16 mouse cellular contexts compared by ENCODE assay signal in the genomic region with DNA sequence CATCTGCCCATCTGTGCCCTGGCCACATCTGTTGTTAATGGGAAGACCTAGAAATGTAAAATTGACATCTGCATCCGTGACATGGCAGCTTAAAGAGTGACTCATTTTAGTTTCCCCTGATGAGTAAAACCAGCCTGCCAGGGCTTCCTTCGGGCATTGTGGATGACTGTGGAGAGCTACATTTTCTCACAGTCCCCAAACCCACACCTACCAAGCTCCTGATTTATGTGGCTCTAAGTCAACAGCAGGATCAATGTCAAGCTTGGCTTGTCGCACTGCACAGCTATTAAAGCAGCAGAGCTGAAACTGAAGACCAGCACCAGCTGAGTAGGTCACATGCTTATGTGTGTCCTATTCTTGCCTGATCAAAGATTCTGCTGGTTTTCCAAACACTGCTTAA. TPM values are rescaled to one million over a fixed set of nuclear protein-coding genes. Genes with fewer than 3 reads are reported as not detected.
DNase-seq lines count a peak whose midpoint lies in the region; ATAC-seq and TF ChIP-seq lines count a peak whose summit lies in the region.
"Had no signal": no experiment of that assay in that cellular context is flagged by ENCODE, and none has a peak within 500 bp of the region (broad histone marks: within the 10 kb centered on the region; RNA-seq: fewer than 3 reads in every experiment).

No protein-coding gene starts in this region.

- TF ChIP-seq EP300 in heart, postnatal 0 days (IDR thresholded peaks at IDR 0.05; ENCODE audit: low read depth), result no peak

- peaks cover 99% of the 10 kb centered on the region for H3K36me3 ChIP-seq in heart, postnatal 0 days (replicated peaks; ENCODE audit: control insufficient read depth, insufficient read depth, low read length)
- H3K36me3 ChIP-seq in limb, embryonic 10.5 days, result peaks cover 100% of the 10 kb centered on the region
- H3K36me3 ChIP-seq: G1E had no signal

- peak overlapping the region; percentile 58; the same call in 1 of the 2 replicates for H3K27ac ChIP-seq in heart, postnatal 0 days (ENCODE audit: low read depth)
- H3K27ac ChIP-seq in limb, embryonic 10.5 days, result no peak overlapping the region
- H3K27ac ChIP-seq: limb, embryonic 13.5 days; neural tube, embryonic 13.5 days had no signal

- H3K4me1 ChIP-seq in heart, postnatal 0 days (ENCODE audit: control insufficient read depth, insufficient read depth), result 0 out of 2 replicates have a peak, but pooled peaks cover 11% of the 10 kb centered on the region
- H3K4me1 ChIP-seq in limb, embryonic 10.5 days, result no peaks in the 10 kb centered on the region
- H3K4me1 ChIP-seq: limb, embryonic 13.5 days; neural tube, embryonic 13.5 days had no signal

- H3K9me3 ChIP-seq in heart, postnatal 0 days (replicated peaks; ENCODE audit: control insufficient read depth, low read length), result no peaks in the 10 kb centered on the region
- no peaks in the 10 kb centered on the region for H3K9me3 ChIP-seq in limb, embryonic 10.5 days (replicated peaks)
- H3K9me3 ChIP-seq: G1E; limb, embryonic 13.5 days; neural tube, embryonic 13.5 days had no signal

- DNase-seq in cerebellum, adult 11 months, result peak; percentile 2
- no peak for DNase-seq in cerebellum, postnatal 4 days (ENCODE audit: low spot score in 2 of 2)
- DNase-seq in heart, postnatal 0 days (ENCODE audit: low spot score), result no peak
- no peak for DNase-seq in heart, adult 8-10 months (ENCODE audit: low spot score)
- peak; percentile 37 for DNase-seq in brain, adult 2 months (ENCODE audit: low read depth, low spot score)
- peak; percentile 1 for DNase-seq in limb, embryonic 10.5 days (ENCODE audit: low spot score)
- DNase-seq in left cerebral cortex, adult 9 months (ENCODE audit: low spot score in 2 of 2), result no peak
- no peak for DNase-seq in retina, postnatal 1 day
- DNase-seq: B cell, adult 2 months; lung, postnatal 14 days; midbrain, embryonic 14.5 days; thymus, postnatal 14 days had no signal

- TF ChIP-seq CTCF in heart, postnatal 0 days (IDR thresholded peaks at IDR 0.05; ENCODE audit: low read depth), result no peak

- H3K27me3 ChIP-seq in heart, postnatal 0 days (ENCODE audit: control insufficient read depth, insufficient read depth, low read length), result no peaks in the 10 kb centered on the region
- H3K27me3 ChIP-seq in limb, embryonic 10.5 days (ENCODE audit: low read depth, poor library complexity, severe bottlenecking), result no peaks in the 10 kb centered on the region
- H3K27me3 ChIP-seq: limb, embryonic 13.5 days; neural tube, embryonic 13.5 days had no signal

- no peak overlapping the region for H3K4me3 ChIP-seq in heart, postnatal 0 days (ENCODE audit: low read depth, low read length)
- no peak overlapping the region for H3K4me3 ChIP-seq in limb, embryonic 10.5 days
- H3K4me3 ChIP-seq: limb, embryonic 13.5 days; neural tube, embryonic 13.5 days had no signal

- H3K9ac ChIP-seq in heart, postnatal 0 days (replicated peaks; ENCODE audit: low read depth, low read length), result no peak overlapping the region
- H3K9ac ChIP-seq: limb, embryonic 13.5 days; neural tube, embryonic 13.5 days had no signal

- no peak for ATAC-seq in heart, postnatal 0 days (ENCODE audit: insufficient read depth, low read depth)
- ATAC-seq: activated CD4-positive, CD25-positive, alpha-beta regulatory T cell, adult 4 months had no signal

- WGBS in heart, postnatal 0 days, result 92% methylated on average over 3 of the region's 3 CpGs
- 86% methylated on average over 3 of the region's 3 CpGs for WGBS in limb, embryonic 10.5 days

- H3K4me2 ChIP-seq in heart, postnatal 0 days (ENCODE audit: low read depth, low read length), result no peak overlapping the region
- H3K4me2 ChIP-seq: limb, embryonic 13.5 days; neural tube, embryonic 13.5 days had no signal

RNA-seq across cellular contexts. Expression of gene Krba1, which starts 15.2 kb away (rescaled TPM):
- total RNA-seq in heart, postnatal 0 days (2014; rRNA removed; ENCODE audit: low replicate concordance), result 26.8 and 33.8 TPM in 2 replicates
- 11.7 and 14.8 TPM in 2 replicates for polyA plus RNA-seq in heart, postnatal 0 days (2015; fragmentation: Nextera tagmentation; extraction: Ambion mirVana)
- total RNA-seq in heart, adult 8-10 months (2022), result 10 to 100 TPM; 13.8 to 22.8 (median 17.9) TPM
- polyA plus RNA-seq in limb, embryonic 10.5 days (2016; fragmentation: Nextera tagmentation; extraction: Ambion mirVana), result 28.3 and 33.4 TPM in 2 replicates
- polyA plus RNA-seq: G1E had no signal

RNA-seq across cellular contexts. Expression of gene Zfp467, which starts 35.1 kb away (rescaled TPM):
- total RNA-seq in heart, postnatal 0 days (2014; rRNA removed; ENCODE audit: low replicate concordance), result 20.2 and 27.4 TPM in 2 replicates
- 22.1 and 24.6 TPM in 2 replicates for polyA plus RNA-seq in heart, postnatal 0 days (2015; fragmentation: Nextera tagmentation; extraction: Ambion mirVana)
- total RNA-seq in heart, adult 8-10 months (2022), result 10 to 100 TPM in 3 of 4 experiments, 1 to 10 TPM in 1; 9.7 to 10.1 (median 10.1) TPM
- polyA plus RNA-seq in limb, embryonic 10.5 days (2016; fragmentation: Nextera tagmentation; extraction: Ambion mirVana), result 11.0 and 19.6 TPM in 2 replicates

RNA-seq across cellular contexts. Expression of gene Sspo, which starts 37.5 kb away (rescaled TPM):
- total RNA-seq in heart, postnatal 0 days (2014; rRNA removed; ENCODE audit: low replicate concordance), result 1.0 and 3.4 TPM in 2 replicates
- 0.15 TPM in 2 replicates for polyA plus RNA-seq in heart, postnatal 0 days (2015; fragmentation: Nextera tagmentation; extraction: Ambion mirVana)
- under 1 TPM; 0.14 to 0.35 (median 0.31) TPM for total RNA-seq in heart, adult 8-10 months (2022)
- polyA plus RNA-seq in limb, embryonic 10.5 days (2016; fragmentation: Nextera tagmentation; extraction: Ambion mirVana), result 0.20 and 0.45 TPM in 2 replicates
- polyA plus RNA-seq: G1E had no signal

Comparison
In these comparisons a context has a peak if more than half of its experiments do, and no peak if none do; other contexts are left out.
1. DNase-seq: peak in cerebellum, adult 11 months (single experiment), brain, adult 2 months (single experiment) and limb, embryonic 10.5 days (single experiment); none in cerebellum, postnatal 4 days (0 of 2), heart, postnatal 0 days (single experiment), heart, adult 8-10 months (single experiment), left cerebral cortex, adult 9 months (0 of 2) and retina, postnatal 1 day (single experiment).